ENCODE assay signal across 8 mouse cellular contexts in the genomic region with DNA sequence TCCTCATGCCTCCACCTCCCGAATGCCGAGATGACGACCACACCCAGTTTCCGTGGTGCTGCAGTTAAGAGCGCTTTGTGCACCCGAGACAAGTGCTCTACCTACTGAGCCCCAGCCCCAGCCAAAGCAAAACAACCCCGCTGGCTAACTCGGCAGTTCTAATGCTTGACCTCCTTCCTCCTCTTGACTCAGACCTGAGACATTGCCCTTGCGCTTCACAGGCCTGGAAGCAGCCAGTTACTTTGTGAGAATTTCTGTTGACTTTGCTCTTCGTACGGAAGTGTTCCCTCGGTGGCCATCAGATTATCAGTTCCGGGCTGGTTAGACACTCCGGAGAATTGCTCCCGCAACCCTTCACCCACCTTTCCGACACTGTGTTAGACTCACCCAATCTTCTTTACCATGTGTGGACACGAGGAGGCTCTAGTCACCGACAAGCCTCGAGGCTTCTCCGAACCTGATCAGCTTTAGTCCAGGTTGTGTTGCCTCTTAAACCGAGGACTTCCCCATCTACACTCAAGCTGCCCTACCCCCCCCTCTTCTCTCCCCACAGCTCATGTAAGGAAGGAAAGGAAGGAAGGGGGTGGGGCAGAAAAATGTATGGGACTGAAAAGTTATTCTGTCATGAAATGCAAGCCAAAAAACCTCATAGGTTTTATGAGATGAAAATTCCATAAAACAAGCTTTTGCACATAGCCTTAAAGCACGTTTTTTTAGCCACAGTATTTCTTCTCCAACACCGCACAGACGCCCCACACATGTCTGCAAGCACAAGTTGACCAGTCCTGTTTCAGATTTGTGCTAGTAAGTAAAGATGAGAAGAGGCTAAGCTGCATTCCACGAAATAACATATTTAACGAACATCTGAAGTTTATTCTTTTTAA. TPM values are rescaled to one million over a fixed set of nuclear protein-coding genes. Genes with fewer than 3 reads are reported as not detected.
DNase-seq lines count a peak whose midpoint lies in the region; ATAC-seq and TF ChIP-seq lines count a peak whose summit lies in the region.

No protein-coding gene starts in this region.

- DNase-seq in kidney, adult 2 months = no peak
- DNase-seq in kidney, postnatal 25 days = no peak
- DNase-seq in frontal cortex, adult 2 months (ENCODE audit: extremely low spot score in 1 of 2, low spot score in 1 of 2) = no peak
- DNase-seq in urinary bladder, postnatal 4 days (ENCODE audit: low spot score in 2 of 2) = no peak
- no peak for DNase-seq in adipocyte (ENCODE audit: low spot score)

- H3K4me3 ChIP-seq in kidney, adult 2 months (ENCODE audit: insufficient read depth, low read depth, low read length) = peak overlapping the region; percentile 42
- H3K4me3 ChIP-seq in embryonic facial prominence, embryonic 12.5 days = peak overlapping the region; percentile 0; the same call in 1 of the 2 replicates
- H3K4me3 ChIP-seq in intestine, postnatal 0 days (ENCODE audit: low read depth, low read length) = peak overlapping the region; percentile 22

- H3K9ac ChIP-seq in embryonic facial prominence, embryonic 12.5 days = no peak overlapping the region
- H3K9ac ChIP-seq in intestine, postnatal 0 days (ENCODE audit: low read depth, low read length) = no peak overlapping the region

- TF ChIP-seq POLR2A in kidney, adult 2 months (IDR thresholded peaks at IDR 0.05; ENCODE audit: low read depth, low read length) = no peak

- H3K4me2 ChIP-seq in embryonic facial prominence, embryonic 12.5 days (replicated peaks) = peak overlapping the region; percentile 37
- H3K4me2 ChIP-seq in intestine, postnatal 0 days (replicated peaks; ENCODE audit: low read depth) = peak overlapping the region; percentile 54

- WGBS in kidney, adult 2 months = 57% methylated on average over 26 of the region's 26 CpGs
- 47% methylated on average over 26 of the region's 26 CpGs for WGBS in embryonic facial prominence, embryonic 12.5 days
- WGBS in intestine, postnatal 0 days = 41% methylated on average over 26 of the region's 26 CpGs

- no peaks in the 10 kb centered on the region for H3K9me3 ChIP-seq in embryonic facial prominence, embryonic 12.5 days
- H3K9me3 ChIP-seq in intestine, postnatal 0 days (ENCODE audit: control insufficient read depth) = no peaks in the 10 kb centered on the region

- no peak for ATAC-seq in embryonic facial prominence, embryonic 12.5 days (ENCODE audit: insufficient number of reproducible peaks, insufficient read depth, low FRiP score, low TSS enrichment)
- ATAC-seq in intestine, postnatal 0 days = peak; percentile 53
- ATAC-seq in megakaryocyte progenitor cell, adult 5-6 weeks (replicated peaks; ENCODE audit: poor library complexity) = peak; percentile 70

- H3K27me3 ChIP-seq in kidney, adult 2 months (replicated peaks; ENCODE audit: control insufficient read depth, insufficient read depth, low read length) = no peaks in the 10 kb centered on the region
- H3K27me3 ChIP-seq in embryonic facial prominence, embryonic 12.5 days = no peaks in the 10 kb centered on the region
- no peaks in the 10 kb centered on the region for H3K27me3 ChIP-seq in intestine, postnatal 0 days (replicated peaks; ENCODE audit: control insufficient read depth, insufficient read depth, low read length)

- H3K27ac ChIP-seq in kidney, adult 2 months (ENCODE audit: insufficient read depth, low read depth, low read length) = peak overlapping the region; percentile 54
- peak overlapping the region; percentile 96 for H3K27ac ChIP-seq in embryonic facial prominence, embryonic 12.5 days
- peak overlapping the region; percentile 77 for H3K27ac ChIP-seq in intestine, postnatal 0 days (ENCODE audit: low read depth, low read length)

- H3K4me1 ChIP-seq in kidney, adult 2 months (ENCODE audit: control insufficient read depth, insufficient read depth, low read length) = no peaks in the 10 kb centered on the region
- peaks cover 52% of the 10 kb centered on the region for H3K4me1 ChIP-seq in embryonic facial prominence, embryonic 12.5 days
- no peaks in the 10 kb centered on the region for H3K4me1 ChIP-seq in intestine, postnatal 0 days (replicated peaks; ENCODE audit: control insufficient read depth, insufficient read depth, low read length)

- H3K36me3 ChIP-seq in kidney, adult 2 months (ENCODE audit: control insufficient read depth, insufficient read depth, low read length) = no peaks in the 10 kb centered on the region
- no peaks in the 10 kb centered on the region for H3K36me3 ChIP-seq in embryonic facial prominence, embryonic 12.5 days
- H3K36me3 ChIP-seq in intestine, postnatal 0 days (ENCODE audit: control insufficient read depth, insufficient read depth) = no peaks in the 10 kb centered on the region

- no peak for TF ChIP-seq CTCF in kidney, adult 2 months (conservative IDR thresholded peaks at IDR 0.05; ENCODE audit: insufficient read depth, insufficient read length, low read depth, low read length)
- TF ChIP-seq CTCF in intestine, postnatal 0 days (IDR thresholded peaks at IDR 0.05; ENCODE audit: low read depth) = no peak

RNA-seq across cellular contexts. Expression of a gene that starts 44.1 kb away (rescaled TPM):
- polyA plus RNA-seq in kidney, adult 2 months (2012; rRNA removed) = 4.8 and 8.0 TPM in 2 replicates
- 14.1 and 14.5 TPM in 2 replicates for polyA plus RNA-seq in embryonic facial prominence, embryonic 12.5 days (2016; fragmentation: Nextera tagmentation; extraction: Ambion mirVana)
- polyA plus RNA-seq in intestine, postnatal 0 days (2015; fragmentation: Nextera tagmentation; extraction: Ambion mirVana) = 9.9 and 10.3 TPM in 2 replicates
- 33.6 and 39.1 TPM in 2 replicates for total RNA-seq in megakaryocyte progenitor cell, adult 5-6 weeks (2015)
- total RNA-seq in megakaryocyte progenitor cell, adult 5-6 weeks (2017) = 12.7 and 13.7 TPM in 2 replicates
- polyA plus RNA-seq in frontal cortex, adult 2 months (2012; rRNA removed) = 5.1 and 5.3 TPM in 2 replicates
